Mouse (Mus musculus): ENCODE results near the gene Fbxw2. TPM values are rescaled to one million over a fixed set of nuclear protein-coding genes. Genes with fewer than 3 reads are reported as not detected.
"Not testable (repeated sequence)": the region's sequence is repeated elsewhere in the genome, so short reads cannot be mapped to it uniquely, and the experiment has no call there.

The Fbxw2 gene
- polyA plus RNA-seq, 1 experiment, result 82.0 TPM

- H3K27ac ChIP-seq (ENCODE audit: insufficient read depth, low read length), result peak overlapping the region; percentile 39; the same call in 1 of the 2 replicates
These were observed 535 bp upstream of the Fbxw2 start for GRCm38 (mm10) chr2:34826460-34827231.

GRCm38 (mm10) chr2:34818492-34818891, 7.6 kb downstream of the Fbxw2 start:
- no peaks in the 10 kb centered on the region for H3K27me3 ChIP-seq (ENCODE audit: control insufficient read depth, insufficient read depth, low read length, poor library complexity, severe bottlenecking)
- TF ChIP-seq CTCF (IDR thresholded peaks at IDR 0.05; ENCODE audit: low read depth, low read length), result no peak
- no peak for TF ChIP-seq POLR2A (IDR thresholded peaks at IDR 0.05; ENCODE audit: insufficient read depth, low read length)
- no peak for TF ChIP-seq EP300 (IDR thresholded peaks at IDR 0.05; ENCODE audit: insufficient read depth, low read depth, low read length)
- peaks cover 37% of the 10 kb centered on the region for H3K36me3 ChIP-seq (ENCODE audit: control insufficient read depth, insufficient read depth, low read length, poor library complexity, severe bottlenecking)

More at GRCm38 (mm10) chr2:34826460-34827231, 535 bp upstream of the Fbxw2 start:
- H3K27me3 ChIP-seq (ENCODE audit: control insufficient read depth, insufficient read depth, low read length, poor library complexity, severe bottlenecking), result no peaks in the 10 kb centered on the region
- H3K4me1 ChIP-seq (ENCODE audit: control insufficient read depth, insufficient read depth, low read length), result peaks cover 2% of the 10 kb centered on the region
- H3K9me3 ChIP-seq (replicated peaks; ENCODE audit: control insufficient read depth, insufficient read depth, low read length, poor library complexity, severe bottlenecking), result peaks cover 5% of the 10 kb centered on the region
- TF ChIP-seq CTCF (IDR thresholded peaks at IDR 0.05; ENCODE audit: low read depth, low read length) (no peak), POLR2A (IDR thresholded peaks at IDR 0.05; ENCODE audit: insufficient read depth, low read length) (no peak), EP300 (IDR thresholded peaks at IDR 0.05; ENCODE audit: insufficient read depth, low read depth, low read length) (no peak)
- peak overlapping the region; percentile 97 for H3K4me3 ChIP-seq (ENCODE audit: low read depth, low read length)
- peaks cover 9% of the 10 kb centered on the region for H3K36me3 ChIP-seq (ENCODE audit: control insufficient read depth, insufficient read depth, low read length, poor library complexity, severe bottlenecking)
- peak overlapping the region; percentile 91 for H3K9ac ChIP-seq (ENCODE audit: low read depth, poor library complexity, severe bottlenecking)

GRCm38 (mm10) chr2:34815893-34816292, 10.2 kb downstream of the Fbxw2 start:
- H3K4me3 ChIP-seq (ENCODE audit: low read depth, low read length); H3K4me1 ChIP-seq (ENCODE audit: control insufficient read depth, insufficient read depth, low read length); H3K27me3 ChIP-seq (ENCODE audit: control insufficient read depth, insufficient read depth, low read length, poor library complexity, severe bottlenecking); H3K9me3 ChIP-seq (replicated peaks; ENCODE audit: control insufficient read depth, insufficient read depth, low read length, poor library complexity, severe bottlenecking); H3K9ac ChIP-seq (ENCODE audit: low read depth, poor library complexity, severe bottlenecking): not testable (repeated sequence)
- Histone ChIP-seq H3K36me3 (ENCODE audit: control insufficient read depth, insufficient read depth, low read length, poor library complexity, severe bottlenecking) (peaks cover 44% of the 10 kb centered on the region), H3K27ac (ENCODE audit: insufficient read depth, low read length) (peak overlapping the region; percentile 82)

More at GRCm38 (mm10) chr2:34818492-34818891, 7.6 kb downstream of the Fbxw2 start:
- no peaks in the 10 kb centered on the region for H3K4me1 ChIP-seq (ENCODE audit: control insufficient read depth, insufficient read depth, low read length)
- no peak overlapping the region for H3K4me3 ChIP-seq (ENCODE audit: low read depth, low read length)
- H3K27ac ChIP-seq (ENCODE audit: insufficient read depth, low read length), result no peak overlapping the region
- no peaks in the 10 kb centered on the region for H3K9me3 ChIP-seq (replicated peaks; ENCODE audit: control insufficient read depth, insufficient read depth, low read length, poor library complexity, severe bottlenecking)
- H3K9ac ChIP-seq (ENCODE audit: low read depth, poor library complexity, severe bottlenecking), result no peak overlapping the region

GRCm38 (mm10) chr2:34812706-34813105, 13.4 kb downstream of the Fbxw2 start:
- H3K4me3 ChIP-seq (ENCODE audit: low read depth, low read length), result no peak overlapping the region
- no peaks in the 10 kb centered on the region for H3K4me1 ChIP-seq (ENCODE audit: control insufficient read depth, insufficient read depth, low read length)
- peaks cover 57% of the 10 kb centered on the region for H3K36me3 ChIP-seq (ENCODE audit: control insufficient read depth, insufficient read depth, low read length, poor library complexity, severe bottlenecking)
- no peak overlapping the region for H3K27ac ChIP-seq (ENCODE audit: insufficient read depth, low read length)
- H3K9ac ChIP-seq (ENCODE audit: low read depth, poor library complexity, severe bottlenecking), result no peak overlapping the region
- no peaks in the 10 kb centered on the region for H3K27me3 ChIP-seq (ENCODE audit: control insufficient read depth, insufficient read depth, low read length, poor library complexity, severe bottlenecking)
- no peaks in the 10 kb centered on the region for H3K9me3 ChIP-seq (replicated peaks; ENCODE audit: control insufficient read depth, insufficient read depth, low read length, poor library complexity, severe bottlenecking)
- no peak for TF ChIP-seq POLR2A (IDR thresholded peaks at IDR 0.05; ENCODE audit: insufficient read depth, low read length)
- no peak for TF ChIP-seq CTCF (IDR thresholded peaks at IDR 0.05; ENCODE audit: low read depth, low read length)
- no peak for TF ChIP-seq EP300 (IDR thresholded peaks at IDR 0.05; ENCODE audit: insufficient read depth, low read depth, low read length)

- H3K9me3 ChIP-seq (replicated peaks; ENCODE audit: control insufficient read depth, insufficient read depth, low read length, poor library complexity, severe bottlenecking), result no peaks in the 10 kb centered on the region
- no peak overlapping the region for H3K9ac ChIP-seq (ENCODE audit: low read depth, poor library complexity, severe bottlenecking)
- no peak overlapping the region for H3K4me3 ChIP-seq (ENCODE audit: low read depth, low read length)
- no peak overlapping the region for H3K27ac ChIP-seq (ENCODE audit: insufficient read depth, low read length)
- TF ChIP-seq EP300 (IDR thresholded peaks at IDR 0.05; ENCODE audit: insufficient read depth, low read depth, low read length) (no peak), CTCF (IDR thresholded peaks at IDR 0.05; ENCODE audit: low read depth, low read length) (no peak), POLR2A (IDR thresholded peaks at IDR 0.05; ENCODE audit: insufficient read depth, low read length) (no peak)
- H3K27me3 ChIP-seq (ENCODE audit: control insufficient read depth, insufficient read depth, low read length, poor library complexity, severe bottlenecking), result no peaks in the 10 kb centered on the region
- H3K36me3 ChIP-seq (ENCODE audit: control insufficient read depth, insufficient read depth, low read length, poor library complexity, severe bottlenecking), result peaks cover 61% of the 10 kb centered on the region
- no peaks in the 10 kb centered on the region for H3K4me1 ChIP-seq (ENCODE audit: control insufficient read depth, insufficient read depth, low read length)
These were observed 15.3 kb downstream of the Fbxw2 start for GRCm38 (mm10) chr2:34810775-34811174.

GRCm38 (mm10) chr2:34809568-34809967, 16.5 kb downstream of the Fbxw2 start:
- TF ChIP-seq EP300 (IDR thresholded peaks at IDR 0.05; ENCODE audit: insufficient read depth, low read depth, low read length) (no peak), POLR2A (IDR thresholded peaks at IDR 0.05; ENCODE audit: insufficient read depth, low read length) (no peak), CTCF (IDR thresholded peaks at IDR 0.05; ENCODE audit: low read depth, low read length) (no peak)
- no peaks in the 10 kb centered on the region for H3K9me3 ChIP-seq (replicated peaks; ENCODE audit: control insufficient read depth, insufficient read depth, low read length, poor library complexity, severe bottlenecking)
- H3K9ac ChIP-seq (ENCODE audit: low read depth, poor library complexity, severe bottlenecking), result no peak overlapping the region
- no peaks in the 10 kb centered on the region for H3K27me3 ChIP-seq (ENCODE audit: control insufficient read depth, insufficient read depth, low read length, poor library complexity, severe bottlenecking)
- peaks cover 69% of the 10 kb centered on the region for H3K36me3 ChIP-seq (ENCODE audit: control insufficient read depth, insufficient read depth, low read length, poor library complexity, severe bottlenecking)
- H3K4me3 ChIP-seq (ENCODE audit: low read depth, low read length), result no peak overlapping the region
- no peak overlapping the region for H3K27ac ChIP-seq (ENCODE audit: insufficient read depth, low read length)
- no peaks in the 10 kb centered on the region for H3K4me1 ChIP-seq (ENCODE audit: control insufficient read depth, insufficient read depth, low read length)
